Mouse (Mus musculus): ENCODE results near the gene Rhod.

- no peak for TF ChIP-seq CTCF (IDR thresholded peaks at IDR 0.05; ENCODE audit: extremely low read depth, insufficient read depth, insufficient read length, insufficient replicate concordance)
- TF ChIP-seq POLR2A (IDR thresholded peaks at IDR 0.05; ENCODE audit: low read depth, low read length) = no peak
Measured at GRCm38 (mm10) chr19:4481326-4481725, 42.1 kb upstream of the Rhod start.

Measured in spleen, adult 2 months (tissue).